Mouse (Mus musculus) kidney, adult 2 months (tissue): ENCODE results near the gene Gm49369.

Source experiments
- CTCF ChIP-seq: fragments of 200-500 bp; conservative IDR thresholded peaks from 2 replicates; pipeline ENCODE4 v1.5.1; 2011; ENCODE audit warnings: low read depth, mild to moderate bottlenecking, control low read depth, low read length, moderate library complexity, mixed read lengths; ENCODE audit not compliant: insufficient read depth, insufficient read length
- POLR2A ChIP-seq: fragments of 200-500 bp; IDR thresholded peaks from one replicate; pipeline ENCODE4 v1.6.1; 2011; ENCODE audit warnings: low read depth, low read length, control low read depth

- TF ChIP-seq CTCF (no peak), POLR2A (peak; percentile 84)
Observed at GRCm38 (mm10) chr7:142387419-142388148, 5.1 kb upstream of the Gm49369 start, which contains the start of gene Ctsd.
